Mouse (Mus musculus) right cerebral cortex, postnatal 36 days (tissue): ENCODE measurements around the gene Phf2.
A peak's percentile ranks its signal among the peaks of the same experiment; 100 is the strongest.

Experiments
- DNase-seq, 2 experiments: peaks; one replicate each; pipeline ENCODE4 v3.0.0; 2022; ENCODE audit warnings: low spot score in 2 of 2, mixed read lengths in 1 of 2

The Phf2 gene

GRCm38 (mm10) chr13:48870771-48871731, at the start of gene Phf2:
Gene Phf2, minus strand, starts transcription at chr13:48871119.
- DNase-seq: no peak

- no peak for DNase-seq
Measured at GRCm38 (mm10) chr13:48919756-48920415, 49.0 kb upstream of the Phf2 start.

GRCm38 (mm10) chr13:48917113-48917599, 46.2 kb upstream of the Phf2 start:
- DNase-seq: no peak

- no peak for DNase-seq
Measured at GRCm38 (mm10) chr13:48913680-48914079, 42.8 kb upstream of the Phf2 start.

- DNase-seq: no peak
Measured at GRCm38 (mm10) chr13:48913141-48913540, 42.2 kb upstream of the Phf2 start.

- DNase-seq: no peak
Measured at GRCm38 (mm10) chr13:48911426-48911825, 40.5 kb upstream of the Phf2 start.

GRCm38 (mm10) chr13:48905458-48905857, 34.5 kb upstream of the Phf2 start:
- no peak for DNase-seq

GRCm38 (mm10) chr13:48895376-48895775, 24.5 kb upstream of the Phf2 start:
- DNase-seq: no peak

GRCm38 (mm10) chr13:48890260-48890960, 19.5 kb upstream of the Phf2 start:
- DNase-seq: no peak

- peak; percentile 99 for DNase-seq
Measured at GRCm38 (mm10) chr13:48878534-48878933, 7.6 kb upstream of the Phf2 start.

- DNase-seq: no peak
Measured at GRCm38 (mm10) chr13:48877805-48878204, 6.9 kb upstream of the Phf2 start.

GRCm38 (mm10) chr13:48872726-48873125, 1.8 kb upstream of the Phf2 start:
- DNase-seq: no peak

- no peak for DNase-seq
Measured at GRCm38 (mm10) chr13:48871887-48872606, 1.1 kb upstream of the Phf2 start.

- DNase-seq: no peak
Measured at GRCm38 (mm10) chr13:48869950-48870770, 759 bp downstream of the Phf2 start.

GRCm38 (mm10) chr13:48869600-48869949, 1.3 kb downstream of the Phf2 start:
- no peak for DNase-seq

- no peak for DNase-seq
Measured at GRCm38 (mm10) chr13:48869088-48869487, 1.8 kb downstream of the Phf2 start.

- DNase-seq: no peak
Measured at GRCm38 (mm10) chr13:48864673-48865356, 6.1 kb downstream of the Phf2 start.

- no peak for DNase-seq
Measured at GRCm38 (mm10) chr13:48863556-48863955, 7.4 kb downstream of the Phf2 start.

- no peak for DNase-seq
Measured at GRCm38 (mm10) chr13:48861913-48862312, 9.0 kb downstream of the Phf2 start.

GRCm38 (mm10) chr13:48858779-48859178, 12.1 kb downstream of the Phf2 start:
- no peak for DNase-seq
